Mouse (Mus musculus) embryo, embryonic 10 days (tissue): ENCODE measurements around the gene Apcs.

Source experiments
- DNase-seq: peaks from one replicate; pipeline ENCODE4 v3.0.0-alpha.2; 2015; ENCODE audit warnings: low spot score

Gene Apcs

GRCm38 (mm10) chr1:172894777-172895357 lies at the start of gene Apcs:
TSS of gene Apcs (minus strand) at chr1:172895041.
- no peak for DNase-seq

- DNase-seq = no peak
These were observed 37.4 kb upstream of the Apcs start for GRCm38 (mm10) chr1:172932197-172932596.

GRCm38 (mm10) chr1:172918450-172918849 lies 23.6 kb upstream of the Apcs start:
- no peak for DNase-seq

DNA sequence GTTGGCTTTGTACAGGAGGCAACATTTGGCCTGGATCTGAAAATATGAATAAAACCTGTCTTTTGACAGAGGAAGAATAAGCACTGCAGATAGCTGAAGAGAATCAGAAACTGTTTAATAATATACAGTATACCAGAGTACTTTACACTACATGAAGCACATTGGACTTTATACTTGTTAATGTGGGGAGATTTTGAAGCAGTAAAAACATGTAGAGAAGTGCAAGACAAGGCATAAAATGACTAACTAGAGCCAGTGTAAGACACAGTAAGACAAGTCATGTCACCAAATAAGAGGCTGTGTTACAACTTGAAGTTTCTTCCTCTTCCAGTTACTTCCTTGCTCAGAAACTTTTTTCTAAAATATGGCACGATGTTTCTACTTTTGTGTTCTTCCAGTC lies 22.3 kb upstream of the Apcs start:
- no peak for DNase-seq

- DNase-seq = no peak
These were observed 8.5 kb upstream of the Apcs start for GRCm38 (mm10) chr1:172903313-172903712.

GRCm38 (mm10) chr1:172895435-172895834 lies 594 bp upstream of the Apcs start:
- no peak for DNase-seq

DNA sequence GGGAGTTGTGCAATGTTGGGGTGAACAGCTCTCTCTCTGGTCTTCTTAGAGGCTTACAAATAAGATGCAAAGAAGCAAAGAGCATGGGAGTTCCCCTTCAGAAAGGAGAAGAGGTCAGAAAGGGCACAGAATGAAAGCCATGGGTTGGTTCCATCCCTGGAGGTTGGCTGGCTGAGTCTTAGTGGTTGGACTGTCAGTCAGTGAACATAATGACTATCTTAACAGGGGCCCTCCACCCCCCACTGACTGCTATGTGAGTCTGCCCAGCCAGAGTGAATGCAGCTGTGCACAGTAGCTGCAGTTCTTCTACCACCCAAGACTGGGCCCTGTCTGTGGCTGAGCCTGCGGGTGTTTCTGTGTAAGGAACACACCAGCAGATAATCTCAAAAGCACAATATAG lies 18.2 kb downstream of the Apcs start:
- no peak for DNase-seq

- DNase-seq = no peak
These were observed 19.6 kb downstream of the Apcs start for GRCm38 (mm10) chr1:172875265-172875664.

- DNase-seq = no peak
These were observed 46.7 kb downstream of the Apcs start for GRCm38 (mm10) chr1:172848171-172848570.

DNA sequence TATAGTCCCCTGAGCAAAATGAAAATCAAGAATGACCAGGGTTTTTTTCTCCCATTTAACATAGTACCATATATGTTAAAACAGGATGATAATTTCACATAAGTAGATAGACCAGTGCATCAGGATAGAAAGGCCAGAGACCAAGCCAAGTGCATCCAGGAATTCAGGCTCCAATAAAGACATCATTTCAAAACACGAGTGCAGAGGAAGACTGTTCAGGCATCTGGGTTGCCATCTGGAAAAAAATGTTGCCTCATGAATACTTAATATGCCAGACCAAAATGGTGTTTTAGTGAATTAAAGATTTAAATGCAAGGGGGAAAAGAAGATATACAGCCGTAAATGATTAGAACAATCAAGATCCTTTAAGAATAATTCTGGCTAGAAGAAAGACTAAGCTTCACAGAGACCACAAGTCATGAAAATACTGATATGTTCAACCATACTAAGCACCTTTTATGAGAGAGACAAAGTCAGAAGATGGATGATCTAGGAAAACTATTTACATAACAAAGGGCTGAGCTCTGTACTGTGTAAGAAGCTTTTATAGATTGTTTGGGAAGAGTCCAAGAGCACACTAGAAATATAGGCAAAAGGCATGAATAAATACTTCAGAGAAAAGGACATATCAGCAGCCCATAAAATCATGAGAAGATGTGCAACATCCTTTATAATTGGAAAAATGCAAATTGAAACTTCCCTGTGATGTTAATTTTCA lies 47.6 kb downstream of the Apcs start:
- DNase-seq = no peak
